Mouse (Mus musculus): Measurements from ENCODE around the gene Ubxn2a. TPM values are rescaled to one million over a fixed set of nuclear protein-coding genes. Genes with fewer than 3 reads are reported as not detected.

Ubxn2a gene
- total RNA-seq (2014; rRNA removed) (28.5 and 29.0 TPM in 2 replicates), polyA plus RNA-seq (2015; fragmentation: Nextera tagmentation; extraction: Ambion mirVana) (21.4 and 34.9 TPM in 2 replicates)

GRCm38 (mm10) chr12:4906951-4907906, at the start of gene Ubxn2a:
Gene Ubxn2a, minus strand, starts transcription at chr12:4907705.
- peak within 1 kb of the TSS; percentile 74 for H3K4me2 ChIP-seq (ENCODE audit: low read depth)
- ATAC-seq, result peak; percentile 97
- H3K4me1 ChIP-seq (ENCODE audit: insufficient read depth), result 0 out of 2 replicates have a peak, but pooled peaks cover 4% of the 10 kb centered on the region
- peak within 1 kb of the TSS; percentile 77 for H3K4me3 ChIP-seq (ENCODE audit: low read depth, low read length)
- no peaks in the 10 kb centered on the region for H3K9me3 ChIP-seq (ENCODE audit: low read length)
- no peaks in the 10 kb centered on the region for H3K27me3 ChIP-seq (ENCODE audit: insufficient read depth, low read length)
- peak within 1 kb of the TSS; percentile 75 for H3K9ac ChIP-seq
- DNase-seq, result peak; percentile 97
- H3K36me3 ChIP-seq (ENCODE audit: insufficient read depth), result no peaks in the 10 kb centered on the region
- WGBS, result 2% methylated on average over 107 of the region's 125 CpGs
- TF ChIP-seq CTCF (IDR thresholded peaks at IDR 0.05; ENCODE audit: low read depth), result peak; percentile 53; the same call in 1 of the 2 replicates
- peak within 1 kb of the TSS; percentile 90 for H3K27ac ChIP-seq (ENCODE audit: low read depth, low read length)

GRCm38 (mm10) chr12:4953156-4953555, 45.7 kb upstream of the Ubxn2a start:
- H3K36me3 ChIP-seq (ENCODE audit: insufficient read depth), result peaks cover 30% of the 10 kb centered on the region

GRCm38 (mm10) chr12:4952272-4952671, 44.8 kb upstream of the Ubxn2a start:
- H3K9ac ChIP-seq, result no peak overlapping the region
- no peak for TF ChIP-seq CTCF (IDR thresholded peaks at IDR 0.05; ENCODE audit: low read depth)
- H3K27me3 ChIP-seq (ENCODE audit: insufficient read depth, low read length), result no peaks in the 10 kb centered on the region
- WGBS, result 100% methylated on average over 1 of the region's 1 CpGs
- H3K9me3 ChIP-seq (ENCODE audit: low read length), result no peaks in the 10 kb centered on the region
- DNase-seq (no peak), ATAC-seq (no peak)
- peaks cover 34% of the 10 kb centered on the region for H3K36me3 ChIP-seq (ENCODE audit: insufficient read depth)
- no peak overlapping the region for H3K4me2 ChIP-seq (ENCODE audit: low read depth)
- no peak overlapping the region for H3K27ac ChIP-seq (ENCODE audit: low read depth, low read length)
- H3K4me1 ChIP-seq (ENCODE audit: insufficient read depth), result no peaks in the 10 kb centered on the region
- no peak overlapping the region for H3K4me3 ChIP-seq (ENCODE audit: low read depth, low read length)

More at GRCm38 (mm10) chr12:4953156-4953555, 45.7 kb upstream of the Ubxn2a start:
- Histone ChIP-seq H3K27me3 (ENCODE audit: insufficient read depth, low read length) (no peaks in the 10 kb centered on the region), H3K9me3 (ENCODE audit: low read length) (no peaks in the 10 kb centered on the region), H3K4me1 (ENCODE audit: insufficient read depth) (no peaks in the 10 kb centered on the region), H3K9ac (no peak overlapping the region), H3K4me3 (ENCODE audit: low read depth, low read length) (no peak overlapping the region), H3K27ac (ENCODE audit: low read depth, low read length) (no peak overlapping the region), H3K4me2 (ENCODE audit: low read depth) (no peak overlapping the region)
- ATAC-seq (no peak), DNase-seq (no peak)
- no peak for TF ChIP-seq CTCF (IDR thresholded peaks at IDR 0.05; ENCODE audit: low read depth)
- 82% methylated on average over 4 of the region's 4 CpGs for WGBS

GRCm38 (mm10) chr12:4930820-4931548, 23.5 kb upstream of the Ubxn2a start:
- DNase-seq (no peak), ATAC-seq (no peak)
- H3K9me3 ChIP-seq (ENCODE audit: low read length), result no peaks in the 10 kb centered on the region
- H3K4me3 ChIP-seq (ENCODE audit: low read depth, low read length), result no peak overlapping the region
- 93% methylated on average over 3 of the region's 3 CpGs for WGBS
- H3K4me2 ChIP-seq (ENCODE audit: low read depth), result no peak overlapping the region
- H3K27ac ChIP-seq (ENCODE audit: low read depth, low read length), result no peak overlapping the region
- no peak overlapping the region for H3K9ac ChIP-seq
- H3K4me1 ChIP-seq (ENCODE audit: insufficient read depth), result no peaks in the 10 kb centered on the region
- TF ChIP-seq CTCF (IDR thresholded peaks at IDR 0.05; ENCODE audit: low read depth), result no peak
- H3K27me3 ChIP-seq (ENCODE audit: insufficient read depth, low read length), result no peaks in the 10 kb centered on the region
- H3K36me3 ChIP-seq (ENCODE audit: insufficient read depth), result no peaks in the 10 kb centered on the region

- no peaks in the 10 kb centered on the region for H3K36me3 ChIP-seq (ENCODE audit: insufficient read depth)
- H3K27ac ChIP-seq (ENCODE audit: low read depth, low read length), result no peak overlapping the region
- 85% methylated on average over 2 of the region's 2 CpGs for WGBS
- no peak overlapping the region for H3K4me2 ChIP-seq (ENCODE audit: low read depth)
- no peaks in the 10 kb centered on the region for H3K4me1 ChIP-seq (ENCODE audit: insufficient read depth)
- H3K9ac ChIP-seq, result no peak overlapping the region
- ATAC-seq (no peak), DNase-seq (no peak)
- no peak for TF ChIP-seq CTCF (IDR thresholded peaks at IDR 0.05; ENCODE audit: low read depth)
- H3K9me3 ChIP-seq (ENCODE audit: low read length), result no peaks in the 10 kb centered on the region
- no peaks in the 10 kb centered on the region for H3K27me3 ChIP-seq (ENCODE audit: insufficient read depth, low read length)
- H3K4me3 ChIP-seq (ENCODE audit: low read depth, low read length), result no peak overlapping the region
Observed at GRCm38 (mm10) chr12:4928197-4928596, 20.7 kb upstream of the Ubxn2a start.

- H3K4me2 ChIP-seq (ENCODE audit: low read depth), result peak overlapping the region; percentile 71
- no peaks in the 10 kb centered on the region for H3K36me3 ChIP-seq (ENCODE audit: insufficient read depth)
- no peaks in the 10 kb centered on the region for H3K9me3 ChIP-seq (ENCODE audit: low read length)
- H3K4me1 ChIP-seq (ENCODE audit: insufficient read depth), result peaks cover 6% of the 10 kb centered on the region; the same call in 1 of the 2 replicates
- 2% methylated on average over 48 of the region's 48 CpGs for WGBS
- H3K27me3 ChIP-seq (ENCODE audit: insufficient read depth, low read length), result no peaks in the 10 kb centered on the region
- peak overlapping the region; percentile 96 for H3K9ac ChIP-seq
- peak overlapping the region; percentile 96 for H3K4me3 ChIP-seq (ENCODE audit: low read depth, low read length)
- peak; percentile 51 for DNase-seq
- ATAC-seq, result peak; percentile 38
- no peak for TF ChIP-seq CTCF (IDR thresholded peaks at IDR 0.05; ENCODE audit: low read depth)
- peak overlapping the region; percentile 98 for H3K27ac ChIP-seq (ENCODE audit: low read depth, low read length)
Observed at GRCm38 (mm10) chr12:4917805-4918591, 10.5 kb upstream of the Ubxn2a start.

Measured in forebrain, postnatal 0 days (tissue).